Mouse (Mus musculus) kidney, postnatal 0 days (tissue): Measurements from ENCODE around the gene Ush1g. TPM values are rescaled to one million over a fixed set of nuclear protein-coding genes. Genes with fewer than 3 reads are reported as not detected.
A peak's percentile ranks its signal among the peaks of the same experiment; 100 is the strongest.

Source experiments
- ATAC-seq: fragments of 200-750 bp; cut with Nextera tagmentation; replicated peaks from 2 replicates; pipeline ENCODE4 v1.8.0; 2017; ENCODE audit warnings: low read depth, moderate number of reproducible peaks, moderate TSS enrichment, moderate library complexity; ENCODE audit not compliant: low FRiP score
- DNase-seq: peaks from one replicate; pipeline ENCODE4 v3.0.0-alpha.2; 2016; ENCODE audit warnings: low spot score
- H3K27ac ChIP-seq: fragments of 300-500 bp; sonication (generic); 2 replicates; pipeline ENCODE4 v1.5.1; 2014; ENCODE audit warnings: mild to moderate bottlenecking
- H3K27me3 ChIP-seq: fragments of 300-500 bp; sonication (generic); 2 replicates; pipeline ENCODE4 v1.6.1; 2014; ENCODE audit warnings: low read length, mixed read lengths; ENCODE audit not compliant: insufficient read depth
- H3K36me3 ChIP-seq: fragments of 300-500 bp; sonication (generic); 2 replicates; pipeline ENCODE4 v1.6.1; 2014; ENCODE audit warnings: low read length, mixed read lengths; ENCODE audit not compliant: insufficient read depth
- H3K4me1 ChIP-seq: fragments of 300-500 bp; sonication (generic); replicated peaks from 2 replicates; pipeline ENCODE4 v1.6.1; 2014; ENCODE audit warnings: antibody characterized with exemption, low read length, mixed read lengths; ENCODE audit not compliant: insufficient read depth
- H3K4me2 ChIP-seq: fragments of 300-500 bp; sonication (generic); 2 replicates; pipeline ENCODE4 v1.6.1; 2014; ENCODE audit warnings: mild to moderate bottlenecking, low read length, moderate library complexity, mixed read lengths
- H3K4me3 ChIP-seq: fragments of 300-500 bp; sonication (generic); replicated peaks from 2 replicates; pipeline ENCODE4 v1.5.1; 2014; ENCODE audit warnings: low read depth, low read length
- H3K9ac ChIP-seq: fragments of 300-500 bp; sonication (generic); 2 replicates; pipeline ENCODE4 v1.6.1; 2014; ENCODE audit warnings: low read depth, low read length
- H3K9me3 ChIP-seq: fragments of 300-500 bp; sonication (generic); replicated peaks from 2 replicates; pipeline ENCODE4 v1.6.1; 2016; ENCODE audit warnings: low read length, inconsistent platforms, mixed read lengths
- CTCF ChIP-seq: IDR thresholded peaks from 2 replicates; pipeline ENCODE4 v1.5.1; 2016; ENCODE audit warnings: antibody characterized with exemption, low read depth, mild to moderate bottlenecking, moderate library complexity
- WGBS: fragments of 180-500 bp; shearing (Covaris S2); extraction: QIAGEN DNeasy Blood & Tissue Kit; methylation state at CpG from one replicate; pipeline ENCODE4 v1.1.7; 2014; 5-methylcytosine and 5-hydroxymethylcytosine counted together
- polyA plus RNA-seq: library from polyadenylated mRNA; unstranded; fragments of >200 nt; fragmentation: Nextera tagmentation; extraction: Ambion mirVana; gene quantifications from 2 replicates; pipeline ENCODE4 v1.2.1, GENCODE M21; 2015

The Ush1g gene
- polyA plus RNA-seq, 1 experiment from 2014 or later = not detected

- 64% methylated on average over 3 of the region's 3 CpGs for whole genome bisulfite sequencing
- no peak overlapping the region for H3K27ac ChIP-seq
Measured at GRCm38 (mm10) chr11:115275954-115276353, 45.9 kb downstream of the Ush1g start.

GRCm38 (mm10) chr11:115275509-115275908 is 46.3 kb downstream of the Ush1g start:
- DNase-seq = no peak
- H3K4me3 ChIP-seq = no peak overlapping the region

More at GRCm38 (mm10) chr11:115275954-115276353, 45.9 kb downstream of the Ush1g start:
- no peak for DNase-seq
- Histone ChIP-seq H3K9me3 (no peaks in the 10 kb centered on the region), H3K4me2 (peak overlapping the region; percentile 78), H3K36me3 (no peaks in the 10 kb centered on the region), H3K4me1 (0 out of 2 replicates have a peak, but pooled peaks cover 3% of the 10 kb centered on the region), H3K4me3 (peak overlapping the region; percentile 50; the same call in 1 of the 2 replicates), H3K27me3 (no peaks in the 10 kb centered on the region), H3K9ac (no peak overlapping the region)
- TF ChIP-seq CTCF = no peak
- no peak for ATAC-seq

GRCm38 (mm10) chr11:115274771-115275170 is 47.1 kb downstream of the Ush1g start:
- no peak for TF ChIP-seq CTCF
- H3K27me3 ChIP-seq = no peaks in the 10 kb centered on the region
- no peak overlapping the region for H3K27ac ChIP-seq
- H3K4me1 ChIP-seq = 0 out of 2 replicates have a peak, but pooled peaks cover 3% of the 10 kb centered on the region
- ATAC-seq = no peak
- WGBS = 84% methylated on average over 6 of the region's 6 CpGs
- no peak overlapping the region for H3K9ac ChIP-seq
- DNase-seq = no peak
- no peak overlapping the region for H3K4me3 ChIP-seq
- H3K36me3 ChIP-seq = no peaks in the 10 kb centered on the region
- no peak overlapping the region for H3K4me2 ChIP-seq
- H3K9me3 ChIP-seq = no peaks in the 10 kb centered on the region

More at GRCm38 (mm10) chr11:115275509-115275908, 46.3 kb downstream of the Ush1g start:
- Histone ChIP-seq H3K36me3 (no peaks in the 10 kb centered on the region), H3K27me3 (no peaks in the 10 kb centered on the region), H3K4me1 (0 out of 2 replicates have a peak, but pooled peaks cover 3% of the 10 kb centered on the region), H3K27ac (no peak overlapping the region), H3K9ac (no peak overlapping the region), H3K4me2 (no peak overlapping the region), H3K9me3 (no peaks in the 10 kb centered on the region)
- WGBS = 75% methylated on average over 6 of the region's 6 CpGs
- no peak for ATAC-seq
- no peak for TF ChIP-seq CTCF

- DNase-seq (no peak), ATAC-seq (no peak)
- WGBS = 82% methylated on average over 7 of the region's 7 CpGs
- no peaks in the 10 kb centered on the region; the same call in 1 of the 2 replicates for H3K27me3 ChIP-seq
- H3K36me3 ChIP-seq = no peaks in the 10 kb centered on the region
- H3K4me2 ChIP-seq = no peak overlapping the region
- H3K9me3 ChIP-seq = no peaks in the 10 kb centered on the region
- no peak overlapping the region for H3K27ac ChIP-seq
- no peak overlapping the region for H3K9ac ChIP-seq
- no peak for TF ChIP-seq CTCF
- H3K4me3 ChIP-seq = no peak overlapping the region
- H3K4me1 ChIP-seq = 0 out of 2 replicates have a peak, but pooled peaks cover 3% of the 10 kb centered on the region
Measured at GRCm38 (mm10) chr11:115274178-115274577, 47.7 kb downstream of the Ush1g start.

- 33% methylated on average over 7 of the region's 7 CpGs for WGBS
- Histone ChIP-seq H3K9ac (no peak overlapping the region), H3K27ac (no peak overlapping the region), H3K4me1 (0 out of 2 replicates have a peak, but pooled peaks cover 3% of the 10 kb centered on the region), H3K27me3 (no peaks in the 10 kb centered on the region; the same call in 1 of the 2 replicates), H3K9me3 (no peaks in the 10 kb centered on the region), H3K4me3 (no peak overlapping the region), H3K4me2 (no peak overlapping the region), H3K36me3 (no peaks in the 10 kb centered on the region)
- ATAC-seq = no peak
- no peak for DNase-seq
- no peak for TF ChIP-seq CTCF
Measured at GRCm38 (mm10) chr11:115273735-115274134, 48.1 kb downstream of the Ush1g start.

- H3K4me3 ChIP-seq = no peak overlapping the region
- no peak overlapping the region for H3K9ac ChIP-seq
- no peak overlapping the region for H3K4me2 ChIP-seq
- H3K27ac ChIP-seq = no peak overlapping the region
- TF ChIP-seq CTCF = no peak
- H3K36me3 ChIP-seq = no peaks in the 10 kb centered on the region
- ATAC-seq (no peak), DNase-seq (no peak)
- H3K9me3 ChIP-seq = no peaks in the 10 kb centered on the region
- peaks cover 7% of the 10 kb centered on the region for H3K27me3 ChIP-seq
- WGBS = 78% methylated on average over 10 of the region's 10 CpGs
- H3K4me1 ChIP-seq = 0 out of 2 replicates have a peak, but pooled peaks cover 3% of the 10 kb centered on the region
Measured at GRCm38 (mm10) chr11:115272894-115273498, 48.8 kb downstream of the Ush1g start.
